Mouse (Mus musculus) large intestine, adult 2 months (tissue): Measurements from ENCODE around the gene Pim1. TPM values are rescaled to one million over a fixed set of nuclear protein-coding genes. Genes with fewer than 3 reads are reported as not detected.
"Not testable (repeated sequence)": the region's sequence is repeated elsewhere in the genome, so short reads cannot be mapped to it uniquely, and the experiment has no call there.

ENCODE experiments used
- DNase-seq: peaks from one replicate; pipeline ENCODE4 v3.0.0-alpha.2; 2012; ENCODE audit warnings: low read depth, low spot score
- WGBS: fragments of 180-500 bp; shearing (Covaris S2); methylation state at CpG from one replicate; pipeline ENCODE4 v1.1.7; 2018; 5-methylcytosine and 5-hydroxymethylcytosine counted together
- polyA plus RNA-seq: library from polyadenylated mRNA; depleted of rRNA; stranded (reverse); fragments of >200 nt; gene quantifications from 2 replicates; pipeline ENCODE4 v1.2.3, GENCODE M21; 2012

The Pim1 gene
- polyA plus RNA-seq, 1 experiment: 47.7 TPM

GRCm38 (mm10) chr17:29492269-29493191, 2.0 kb downstream of the Pim1 start:
- 2% methylated on average over 22 of the region's 22 CpGs for WGBS
- DNase-seq: peak; percentile 72

GRCm38 (mm10) chr17:29493461-29493980, 3.0 kb downstream of the Pim1 start:
- WGBS: 72% methylated on average over 11 of the region's 11 CpGs
- DNase-seq: no peak

- 73% methylated on average over 10 of the region's 10 CpGs for WGBS
- no peak for DNase-seq
Measured at GRCm38 (mm10) chr17:29494062-29494731, 3.6 kb downstream of the Pim1 start.

- DNase-seq: no peak
- WGBS: 74% methylated on average over 8 of the region's 8 CpGs
Measured at GRCm38 (mm10) chr17:29494732-29495076, 4.2 kb downstream of the Pim1 start.

GRCm38 (mm10) chr17:29496211-29497070, 5.9 kb downstream of the Pim1 start:
- no peak for DNase-seq
- WGBS: 75% methylated on average over 6 of the region's 6 CpGs

GRCm38 (mm10) chr17:29497071-29497354, 6.5 kb downstream of the Pim1 start:
- DNase-seq: no peak
- WGBS: 84% methylated on average over 3 of the region's 3 CpGs

GRCm38 (mm10) chr17:29497481-29497880, 6.9 kb downstream of the Pim1 start:
- WGBS: 74% methylated on average over 1 of the region's 1 CpGs
- DNase-seq: not testable (repeated sequence)

GRCm38 (mm10) chr17:29498028-29498427, 7.5 kb downstream of the Pim1 start:
- 48% methylated on average over 4 of the region's 4 CpGs for WGBS
- no peak for DNase-seq

- 93% methylated on average over 2 of the region's 2 CpGs for WGBS
- not testable (repeated sequence) for DNase-seq
Measured at GRCm38 (mm10) chr17:29498952-29499351, 8.4 kb downstream of the Pim1 start.

GRCm38 (mm10) chr17:29499511-29499910, 9.0 kb downstream of the Pim1 start:
- DNase-seq: no peak
- 75% methylated on average over 6 of the region's 6 CpGs for WGBS

GRCm38 (mm10) chr17:29500243-29500740, 9.7 kb downstream of the Pim1 start:
- WGBS: 84% methylated on average over 7 of the region's 7 CpGs
- no peak for DNase-seq

GRCm38 (mm10) chr17:29500802-29501469, 10.4 kb downstream of the Pim1 start:
- 69% methylated on average over 17 of the region's 17 CpGs for WGBS
- no peak for DNase-seq

GRCm38 (mm10) chr17:29502005-29502668, 11.6 kb downstream of the Pim1 start:
- DNase-seq: no peak
- WGBS: 80% methylated on average over 7 of the region's 7 CpGs

- WGBS: 15% methylated on average over 32 of the region's 32 CpGs
Measured at GRCm38 (mm10) chr17:29502669-29503665, 12.4 kb downstream of the Pim1 start.

GRCm38 (mm10) chr17:29503700-29504099, 13.1 kb downstream of the Pim1 start:
- 82% methylated on average over 5 of the region's 5 CpGs for WGBS
- DNase-seq: no peak

More at GRCm38 (mm10) chr17:29502669-29503665, 12.4 kb downstream of the Pim1 start:
- DNase-seq: no peak

- DNase-seq: no peak
- WGBS: 72% methylated on average over 12 of the region's 12 CpGs
Measured at GRCm38 (mm10) chr17:29508927-29509608, 18.5 kb downstream of the Pim1 start.

GRCm38 (mm10) chr17:29510691-29511090, 20.1 kb downstream of the Pim1 start:
- 53% methylated on average over 8 of the region's 8 CpGs for WGBS
- DNase-seq: no peak
